Mouse (Mus musculus) bone marrow, adult 2 months (tissue): ENCODE measurements around the gene Pou3f1.

Experiments used
- CTCF ChIP-seq: fragments of 200-500 bp; IDR thresholded peaks from 2 replicates; pipeline ENCODE4 v1.5.1; 2011; ENCODE audit warnings: low read length, control low read depth; ENCODE audit not compliant: control insufficient read depth, insufficient read depth
- POLR2A ChIP-seq: fragments of 200-500 bp; IDR thresholded peaks from 2 replicates; pipeline ENCODE4 v1.6.1; 2011; ENCODE audit warnings: low read depth, mild to moderate bottlenecking, control low read depth, low read length, borderline replicate concordance; ENCODE audit not compliant: control insufficient read depth

DNA sequence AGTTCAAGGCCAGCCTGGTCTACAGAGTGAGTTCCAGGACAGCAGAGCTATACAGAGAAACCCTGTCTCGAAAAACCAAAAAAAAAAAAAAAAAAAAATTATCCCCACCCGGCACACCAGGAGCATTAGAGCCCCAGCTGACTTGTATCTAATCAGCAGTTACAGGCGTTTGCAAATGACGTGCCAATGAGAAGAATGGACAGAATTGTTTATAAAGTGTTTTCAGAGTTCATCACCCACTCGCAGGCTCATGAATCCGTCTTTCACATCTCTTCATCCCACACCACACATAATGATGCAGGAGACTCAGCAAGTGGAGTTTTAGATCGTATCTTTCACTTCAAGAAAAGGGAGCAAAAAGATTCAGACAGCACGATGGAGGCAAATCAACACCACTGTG lies 28.8 kb downstream of the Pou3f1 start:
- TF ChIP-seq CTCF (no peak), POLR2A (no peak)
